Mouse (Mus musculus): Measurements from ENCODE around the gene Msi2.

DNA sequence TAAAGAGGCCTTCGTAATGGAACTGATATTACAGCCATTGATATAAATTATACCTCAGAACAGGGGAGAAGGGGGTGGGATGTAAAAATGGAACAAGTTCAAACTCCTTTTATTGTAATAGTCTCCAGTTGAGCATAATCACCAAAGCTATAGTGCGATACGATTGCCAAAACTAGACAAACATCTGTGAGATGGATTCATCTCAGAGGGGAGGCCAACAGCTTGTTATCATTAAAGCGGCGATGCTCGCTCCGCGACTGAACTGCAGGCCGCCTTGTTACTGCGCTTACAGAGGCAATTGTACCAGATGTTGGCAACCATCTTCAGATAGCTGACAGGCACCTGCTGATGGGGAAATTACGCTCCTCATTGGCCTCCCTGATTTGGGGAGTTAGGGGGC is 145.9 kb downstream of the Msi2 start:
- TF ChIP-seq CTCF (conservative IDR thresholded peaks at IDR 0.05; ENCODE audit: low read length) (no peak), NANOG (IDR thresholded peaks at IDR 0.05; ENCODE audit: borderline replicate concordance, low read length) (no peak)

Data from E14TG2a.4 (cell line).